Mouse (Mus musculus) spleen, adult 2 months (tissue): ENCODE measurements at regions not wholly inside any gene's neighbourhood (a gene's known extent, or its start where the extent isn't known, plus 50 kb on each side); places are given as distances from the start of the nearest gene placed in this dataset.
A peak's percentile ranks its signal among the peaks of the same experiment; 100 is the strongest.

Experiments used
- DNase-seq, 2 experiments: peaks; one replicate each; pipeline versions ENCODE4 v3.0.0 to v3.0.0-alpha.2; 2012 to 2021; ENCODE audit warnings: low spot score in 2 of 2, low read depth in 1 of 2
- H3K27ac ChIP-seq: fragments of 200-500 bp; 2 replicates; pipeline ENCODE4 v1.5.1; 2012; ENCODE audit warnings: low read length, inconsistent platforms; ENCODE audit not compliant: insufficient read depth
- H3K27me3 ChIP-seq: fragments of 200-500 bp; 2 replicates; pipeline ENCODE4 v1.6.1; 2012; ENCODE audit warnings: mild to moderate bottlenecking, moderate library complexity, low read length, inconsistent platforms; ENCODE audit not compliant: control insufficient read depth, insufficient read depth
- H3K36me3 ChIP-seq: fragments of 200-500 bp; 2 replicates; pipeline ENCODE4 v1.6.1; 2012; ENCODE audit warnings: mild to moderate bottlenecking, low read length, inconsistent platforms; ENCODE audit not compliant: control insufficient read depth, insufficient read depth
- H3K4me1 ChIP-seq: fragments of 200-500 bp; 2 replicates; pipeline ENCODE4 v1.6.1; 2011; ENCODE audit warnings: inconsistent platforms; ENCODE audit not compliant: control insufficient read depth, insufficient read depth, insufficient read length
- H3K4me3 ChIP-seq: fragments of 200-500 bp; 2 replicates; pipeline ENCODE4 v1.5.1; 2011; ENCODE audit warnings: mild to moderate bottlenecking, inconsistent platforms; ENCODE audit not compliant: insufficient read depth, insufficient read length; ENCODE audit errors: extremely low read depth
- CTCF ChIP-seq: fragments of 200-500 bp; IDR thresholded peaks from 2 replicates; pipeline ENCODE4 v1.5.1; 2011; ENCODE audit warnings: mild to moderate bottlenecking, inconsistent platforms; ENCODE audit not compliant: insufficient read depth, insufficient read length, insufficient replicate concordance; ENCODE audit errors: extremely low read depth
- POLR2A ChIP-seq: fragments of 200-500 bp; IDR thresholded peaks from 2 replicates; pipeline ENCODE4 v1.6.1; 2011; ENCODE audit warnings: low read depth, low read length, inconsistent platforms
- WGBS: fragments of 180-500 bp; shearing (Covaris S2); methylation state at CpG from one replicate; pipeline ENCODE4 v1.1.7; 2018; 5-methylcytosine and 5-hydroxymethylcytosine counted together

GRCm38 (mm10) chr14:25323542-25324484 lies 135.2 kb upstream of the Zmiz1 start:
- TF ChIP-seq CTCF (no peak), POLR2A (no peak)
- H3K4me3 ChIP-seq = no peak overlapping the region
- WGBS = 91% methylated on average over 6 of the region's 6 CpGs
- H3K27me3 ChIP-seq = no peaks in the 10 kb centered on the region
- H3K4me1 ChIP-seq = peaks cover 3% of the 10 kb centered on the region; the same call in 1 of the 2 replicates
- H3K36me3 ChIP-seq = no peaks in the 10 kb centered on the region
- H3K27ac ChIP-seq = no peak overlapping the region
- DNase-seq = no peak

- H3K27ac ChIP-seq = no peak overlapping the region
- peak; percentile 21 to 51 for DNase-seq
- H3K4me1 ChIP-seq = peaks cover 3% of the 10 kb centered on the region; the same call in 1 of the 2 replicates
- 34% methylated on average over 3 of the region's 3 CpGs for WGBS
- no peaks in the 10 kb centered on the region for H3K36me3 ChIP-seq
- no peak overlapping the region for H3K4me3 ChIP-seq
- H3K27me3 ChIP-seq = no peaks in the 10 kb centered on the region
- no peak for TF ChIP-seq POLR2A
- no peak for TF ChIP-seq CTCF
Measured at GRCm38 (mm10) chr14:25325887-25326286, 133.1 kb upstream of the Zmiz1 start.

GRCm38 (mm10) chr14:25328230-25328629 lies 130.8 kb upstream of the Zmiz1 start:
- 87% methylated on average over 5 of the region's 5 CpGs for WGBS
- H3K36me3 ChIP-seq = no peaks in the 10 kb centered on the region
- no peak for TF ChIP-seq CTCF
- TF ChIP-seq POLR2A = no peak
- peaks cover 3% of the 10 kb centered on the region; the same call in 1 of the 2 replicates for H3K4me1 ChIP-seq
- no peak overlapping the region for H3K4me3 ChIP-seq
- H3K27ac ChIP-seq = no peak overlapping the region
- no peaks in the 10 kb centered on the region for H3K27me3 ChIP-seq
- DNase-seq = no peak

DNA sequence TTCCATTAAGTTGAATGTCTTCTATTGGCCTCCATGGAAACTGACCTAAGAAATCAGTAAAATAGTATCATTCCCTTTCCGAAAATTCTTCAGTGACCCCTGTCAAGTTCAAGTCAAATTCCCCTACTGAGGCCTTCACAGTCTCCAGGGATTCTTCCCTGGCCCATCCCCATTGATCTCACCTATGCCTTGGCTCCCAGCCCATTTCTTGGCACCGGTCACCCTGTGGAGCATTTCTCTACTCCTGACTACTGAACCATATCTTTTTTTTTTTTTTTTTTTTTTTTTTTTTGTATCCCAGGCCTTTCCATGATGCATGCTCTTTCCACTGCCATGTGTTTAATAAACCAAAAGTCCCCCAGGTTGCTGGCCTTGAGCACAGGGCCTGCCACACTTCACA lies 124.8 kb upstream of the Zmiz1 start:
- WGBS = 92% methylated on average over 2 of the region's 2 CpGs
- Histone ChIP-seq H3K4me3 (no peak overlapping the region), H3K27ac (no peak overlapping the region), H3K36me3 (no peaks in the 10 kb centered on the region), H3K4me1 (no peaks in the 10 kb centered on the region), H3K27me3 (no peaks in the 10 kb centered on the region)
- TF ChIP-seq CTCF (no peak), POLR2A (no peak)
- DNase-seq = no peak

DNA sequence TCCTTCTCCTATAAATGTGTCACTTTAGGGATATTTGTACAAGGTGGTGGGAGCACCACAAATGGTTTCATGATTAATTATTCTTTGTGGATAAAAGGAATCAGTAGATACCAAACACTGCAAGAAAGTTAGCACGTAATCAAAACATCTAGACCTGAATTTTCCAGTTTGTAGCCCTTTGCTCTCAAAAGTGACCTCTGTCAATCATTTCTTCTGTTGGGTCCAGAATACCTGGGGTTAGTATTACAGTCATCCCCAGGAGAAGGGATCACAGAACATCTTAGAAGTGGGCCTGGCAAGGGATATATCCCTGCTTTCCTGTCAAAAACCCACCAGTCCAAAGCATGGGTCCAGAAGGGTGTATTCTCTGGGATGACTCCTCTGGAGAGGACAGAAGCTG lies 122.1 kb upstream of the Zmiz1 start:
- 89% methylated on average over 1 of the region's 1 CpGs for WGBS
- DNase-seq = no peak
- H3K27me3 ChIP-seq = no peaks in the 10 kb centered on the region

GRCm38 (mm10) chr14:25338404-25339051 lies 120.5 kb upstream of the Zmiz1 start:
- TF ChIP-seq CTCF (no peak), POLR2A (no peak)
- Histone ChIP-seq H3K36me3 (no peaks in the 10 kb centered on the region), H3K4me1 (no peaks in the 10 kb centered on the region), H3K27ac (no peak overlapping the region), H3K4me3 (no peak overlapping the region), H3K27me3 (no peaks in the 10 kb centered on the region)
- WGBS = 86% methylated on average over 9 of the region's 9 CpGs
- no peak for DNase-seq

More for the DNA sequence above, 122.1 kb upstream of the Zmiz1 start:
- Histone ChIP-seq H3K27ac (no peak overlapping the region), H3K36me3 (no peaks in the 10 kb centered on the region), H3K4me1 (no peaks in the 10 kb centered on the region), H3K4me3 (no peak overlapping the region)
- no peak for TF ChIP-seq POLR2A
- no peak for TF ChIP-seq CTCF
